Mouse (Mus musculus): ENCODE measurements around the gene 4930550L24Rik. TPM values are rescaled to one million over a fixed set of nuclear protein-coding genes. Genes with fewer than 3 reads are reported as not detected.

Gene 4930550L24Rik
- polyA plus RNA-seq (2015; fragmentation: Nextera tagmentation; extraction: Ambion mirVana): 0.08 TPM in 1 of 2 replicates, not detected in the other

DNA sequence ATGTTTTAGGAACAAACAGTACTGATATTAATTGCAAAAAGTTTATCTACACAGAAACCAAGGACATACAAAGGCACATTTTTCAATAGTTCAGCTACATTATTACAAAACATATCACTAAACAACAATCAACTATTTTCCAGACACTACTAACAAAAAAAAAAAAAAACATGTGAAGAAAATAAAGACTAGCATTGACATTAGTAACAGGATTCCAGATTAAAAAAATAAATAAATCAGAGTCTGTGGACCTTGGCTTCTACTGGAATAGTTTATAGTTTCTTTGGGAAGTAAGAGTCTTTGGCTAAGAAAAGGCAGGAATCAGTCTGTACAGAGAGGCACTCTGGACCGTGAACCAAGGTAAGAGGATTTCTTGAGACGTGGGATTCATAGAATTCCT is at the start of gene 4930550L24Rik:
Gene 4930550L24Rik (plus strand): TSS at position 301 of the 400 bp plus-strand sequence.
- no peak for DNase-seq (ENCODE audit: low spot score)

GRCm38 (mm10) chrX:58900753-58901152 is 8.4 kb upstream of the 4930550L24Rik start:
- DNase-seq (ENCODE audit: low spot score): no peak

- DNase-seq (ENCODE audit: low spot score): no peak
Observed at GRCm38 (mm10) chrX:58967969-58968368, 58.8 kb downstream of the 4930550L24Rik start.
